Mouse (Mus musculus): ENCODE results near the gene Cuta. TPM values are rescaled to one million over a fixed set of nuclear protein-coding genes. Genes with fewer than 3 reads are reported as not detected.
A peak's percentile ranks its signal among the peaks of the same experiment; 100 is the strongest.

The Cuta gene
- polyA plus RNA-seq, 1 experiment from 2014 or later = 180 TPM

DNA sequence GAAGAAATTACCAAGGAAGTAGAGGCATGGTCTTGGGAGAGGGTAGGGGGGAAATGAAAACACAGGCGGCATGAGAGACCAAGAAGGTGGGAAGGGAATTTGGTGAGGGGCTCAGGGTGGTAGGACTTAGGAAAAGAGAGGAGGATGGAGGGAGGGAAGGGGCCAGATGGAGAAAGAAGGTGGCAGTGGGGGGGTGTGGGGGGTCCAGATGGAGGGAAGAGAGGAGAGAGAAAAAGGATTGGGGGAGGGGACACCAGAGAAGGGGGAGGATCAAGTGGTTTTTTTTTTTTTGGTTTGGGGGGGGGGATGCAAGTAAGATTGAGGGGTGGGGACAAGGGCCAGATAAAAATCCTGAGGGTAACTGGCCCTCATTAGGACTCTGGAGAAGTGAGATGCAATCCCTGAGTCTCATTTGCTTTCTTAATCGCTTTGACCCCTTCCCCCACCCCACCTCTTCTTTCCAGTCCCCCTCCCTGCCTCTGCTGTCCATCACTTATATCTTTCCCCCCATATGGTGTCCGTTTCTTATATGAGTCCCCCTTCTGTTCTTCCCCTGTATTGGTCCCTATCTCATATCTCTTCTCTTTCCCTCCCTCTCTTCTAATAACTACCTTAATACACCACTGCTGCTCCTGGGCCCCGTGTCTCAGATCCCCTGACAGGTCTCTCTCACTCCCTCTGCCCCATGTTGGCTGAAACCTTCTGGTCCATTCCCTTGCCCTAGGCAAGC, 2.6 kb upstream of the Cuta start:
- H3K27ac ChIP-seq = peak overlapping the region; percentile 96
- no peaks in the 10 kb centered on the region for H3K27me3 ChIP-seq
- no peaks in the 10 kb centered on the region for H3K9me3 ChIP-seq
- peaks cover 60% of the 10 kb centered on the region for H3K4me1 ChIP-seq
- peak overlapping the region; percentile 68 for H3K9ac ChIP-seq
- H3K4me2 ChIP-seq = peak overlapping the region; percentile 98
- H3K4me3 ChIP-seq = peak overlapping the region; percentile 49
- 8% methylated on average over 4 of the region's 4 CpGs for WGBS
- peaks cover 15% of the 10 kb centered on the region for H3K36me3 ChIP-seq
- ATAC-seq (ENCODE audit: insufficient number of reproducible peaks, insufficient read depth, low FRiP score, low TSS enrichment, low read depth) = no peak

DNA sequence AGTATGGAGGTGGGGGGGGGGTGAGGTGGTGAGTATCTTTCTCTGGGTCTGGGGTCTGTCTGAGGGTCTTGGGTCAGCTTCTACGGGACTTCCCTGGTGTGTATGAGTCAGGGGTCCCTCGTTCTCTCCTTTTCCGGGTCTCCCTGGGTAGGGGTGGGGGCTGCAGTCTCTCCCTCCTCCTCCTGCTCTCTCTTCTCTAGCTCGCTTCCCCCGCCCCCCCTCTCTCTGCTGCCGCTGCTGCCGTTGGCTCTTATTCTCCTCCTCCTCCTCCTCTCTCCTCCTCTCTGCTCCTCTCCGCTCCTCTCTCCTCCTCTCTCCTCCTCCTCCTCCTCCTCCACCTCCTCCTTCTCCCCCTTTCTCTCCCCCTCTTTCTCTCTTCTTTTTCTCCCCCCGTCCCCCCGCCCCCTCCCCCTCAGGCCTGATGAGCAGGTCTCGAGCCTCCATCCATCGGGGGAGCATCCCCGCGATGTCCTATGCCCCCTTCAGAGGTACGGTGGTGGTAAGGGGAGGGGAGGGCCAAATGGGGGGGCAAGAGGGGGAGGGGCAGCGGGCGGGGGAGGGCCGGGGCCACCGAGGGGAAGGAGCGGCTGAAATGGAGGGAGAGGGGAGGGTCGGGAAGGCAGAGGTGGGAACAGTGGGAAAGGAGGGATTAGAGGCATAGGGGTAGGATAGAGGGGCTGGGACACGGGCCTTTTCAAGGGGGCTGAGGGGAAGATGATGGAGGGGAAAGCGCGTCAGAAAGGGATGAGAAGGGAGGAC, 1.8 kb upstream of the Cuta start, which contains the start of gene Syngap1:
TSS of gene Syngap1 (plus strand) at position 223 of the 759 bp plus-strand sequence.
- ATAC-seq (ENCODE audit: insufficient number of reproducible peaks, insufficient read depth, low FRiP score, low TSS enrichment, low read depth) = no peak
- no peaks in the 10 kb centered on the region for H3K9me3 ChIP-seq
- H3K27ac ChIP-seq = peak within 1 kb of the TSS; percentile 96
- WGBS = 4% methylated on average over 22 of the region's 24 CpGs
- H3K4me3 ChIP-seq = peak within 1 kb of the TSS; percentile 70
- H3K4me1 ChIP-seq = peaks cover 55% of the 10 kb centered on the region
- peaks cover 23% of the 10 kb centered on the region for H3K36me3 ChIP-seq
- H3K9ac ChIP-seq = peak within 1 kb of the TSS; percentile 82
- no peaks in the 10 kb centered on the region for H3K27me3 ChIP-seq
- peak within 1 kb of the TSS; percentile 98 for H3K4me2 ChIP-seq

GRCm38 (mm10) chr17:26939973-26940300, 568 bp upstream of the Cuta start:
- Histone ChIP-seq H3K4me3 (peak overlapping the region; percentile 70), H3K27me3 (no peaks in the 10 kb centered on the region), H3K27ac (peak overlapping the region; percentile 96), H3K4me2 (peak overlapping the region; percentile 98), H3K4me1 (peaks cover 45% of the 10 kb centered on the region), H3K9ac (peak overlapping the region; percentile 82), H3K9me3 (no peaks in the 10 kb centered on the region), H3K36me3 (peaks cover 30% of the 10 kb centered on the region)
- no peak for ATAC-seq (ENCODE audit: insufficient number of reproducible peaks, insufficient read depth, low FRiP score, low TSS enrichment, low read depth)
- WGBS = 3% methylated on average over 3 of the region's 3 CpGs

GRCm38 (mm10) chr17:26938731-26939130, 638 bp downstream of the Cuta start:
- Histone ChIP-seq H3K4me1 (peaks cover 53% of the 10 kb centered on the region), H3K36me3 (peaks cover 39% of the 10 kb centered on the region), H3K27ac (peak overlapping the region; percentile 90), H3K4me2 (peak overlapping the region; percentile 98), H3K9ac (peak overlapping the region; percentile 83), H3K4me3 (peak overlapping the region; percentile 70), H3K27me3 (no peaks in the 10 kb centered on the region), H3K9me3 (no peaks in the 10 kb centered on the region)
- 0% methylated on average over 22 of the region's 22 CpGs for WGBS
- ATAC-seq (ENCODE audit: insufficient number of reproducible peaks, insufficient read depth, low FRiP score, low TSS enrichment, low read depth) = no peak

DNA sequence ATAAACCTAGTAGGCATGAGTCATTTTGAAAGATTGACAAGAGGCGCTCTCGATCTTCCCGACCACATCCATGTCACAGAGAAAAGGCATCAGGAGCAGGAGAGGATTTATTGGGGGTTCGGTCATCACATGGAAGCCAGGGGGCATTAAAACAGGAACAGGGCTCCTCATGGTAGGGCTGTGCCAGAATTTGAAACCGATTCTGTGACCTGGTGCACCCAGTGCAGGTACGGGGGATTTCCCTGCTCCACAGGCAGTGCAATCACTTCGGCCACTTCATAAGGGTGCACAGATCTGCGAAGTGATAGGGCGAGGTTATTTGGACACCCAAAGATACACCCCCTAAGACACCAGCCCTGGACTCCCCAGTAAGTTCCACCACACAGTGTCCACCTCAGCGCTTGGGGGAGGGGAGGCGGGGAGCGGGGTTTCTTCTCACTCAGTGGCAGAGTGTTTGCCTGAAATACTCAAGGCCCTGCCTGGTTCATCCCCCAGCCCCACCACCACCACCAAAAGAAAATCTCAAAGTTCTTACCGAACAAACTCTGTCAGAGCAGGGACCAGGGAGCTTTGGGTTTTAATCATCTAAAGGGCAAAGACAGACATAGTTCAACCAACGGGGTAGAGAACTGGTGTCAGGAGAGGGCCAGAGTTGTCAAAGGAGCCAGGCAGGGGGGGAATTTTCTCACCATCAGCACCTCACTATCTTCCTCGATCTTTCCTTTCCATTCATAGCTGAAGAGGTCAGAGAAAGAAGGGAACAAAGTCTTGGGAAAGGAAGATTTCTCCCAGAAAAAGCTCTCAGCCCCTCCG, 1.3 kb downstream of the Cuta start:
- Histone ChIP-seq H3K9ac (peak overlapping the region; percentile 83), H3K4me1 (peaks cover 57% of the 10 kb centered on the region), H3K27me3 (no peaks in the 10 kb centered on the region), H3K36me3 (peaks cover 39% of the 10 kb centered on the region), H3K9me3 (no peaks in the 10 kb centered on the region), H3K4me2 (peak overlapping the region; percentile 98), H3K4me3 (peak overlapping the region; percentile 70), H3K27ac (peak overlapping the region; percentile 90)
- WGBS = 56% methylated on average over 16 of the region's 16 CpGs
- no peak for ATAC-seq (ENCODE audit: insufficient number of reproducible peaks, insufficient read depth, low FRiP score, low TSS enrichment, low read depth)

- no peak for ATAC-seq (ENCODE audit: insufficient number of reproducible peaks, insufficient read depth, low FRiP score, low TSS enrichment, low read depth)
- H3K4me2 ChIP-seq = no peak overlapping the region
- peak overlapping the region; percentile 2; the same call in 1 of the 2 replicates for H3K4me3 ChIP-seq
- H3K9ac ChIP-seq = no peak overlapping the region
- no peaks in the 10 kb centered on the region for H3K9me3 ChIP-seq
- peaks cover 39% of the 10 kb centered on the region for H3K36me3 ChIP-seq
- H3K27ac ChIP-seq = no peak overlapping the region
- 86% methylated on average over 15 of the region's 15 CpGs for WGBS
- no peaks in the 10 kb centered on the region for H3K27me3 ChIP-seq
- peaks cover 52% of the 10 kb centered on the region for H3K4me1 ChIP-seq
These were observed 2.3 kb downstream of the Cuta start for GRCm38 (mm10) chr17:26936921-26937695.

DNA sequence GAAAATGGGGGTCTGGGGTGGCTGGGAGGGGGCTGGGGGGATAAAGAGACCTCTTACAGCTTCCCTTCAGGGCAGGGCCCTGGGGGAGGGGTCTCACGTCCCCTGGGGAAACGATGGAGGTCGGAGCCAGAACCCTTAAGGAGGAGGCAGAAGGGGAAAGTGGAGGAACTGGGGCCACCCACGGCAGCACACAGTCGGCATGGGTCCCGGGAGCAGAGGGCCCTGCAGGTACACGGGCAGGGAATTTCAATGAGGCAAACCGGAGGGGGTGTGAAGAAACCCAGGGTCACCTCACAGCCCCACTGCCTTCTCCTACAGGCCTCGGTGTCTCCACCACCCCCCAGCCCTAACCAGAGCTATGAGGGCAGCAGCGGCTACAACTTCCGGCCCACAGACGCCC, 2.9 kb downstream of the Cuta start:
- Histone ChIP-seq H3K27me3 (no peaks in the 10 kb centered on the region), H3K27ac (no peak overlapping the region), H3K9me3 (no peaks in the 10 kb centered on the region), H3K9ac (no peak overlapping the region), H3K4me3 (peak overlapping the region; percentile 2; the same call in 1 of the 2 replicates), H3K4me2 (no peak overlapping the region), H3K4me1 (peaks cover 50% of the 10 kb centered on the region), H3K36me3 (peaks cover 39% of the 10 kb centered on the region)
- 80% methylated on average over 12 of the region's 12 CpGs for WGBS
- no peak for ATAC-seq (ENCODE audit: insufficient number of reproducible peaks, insufficient read depth, low FRiP score, low TSS enrichment, low read depth)

DNA sequence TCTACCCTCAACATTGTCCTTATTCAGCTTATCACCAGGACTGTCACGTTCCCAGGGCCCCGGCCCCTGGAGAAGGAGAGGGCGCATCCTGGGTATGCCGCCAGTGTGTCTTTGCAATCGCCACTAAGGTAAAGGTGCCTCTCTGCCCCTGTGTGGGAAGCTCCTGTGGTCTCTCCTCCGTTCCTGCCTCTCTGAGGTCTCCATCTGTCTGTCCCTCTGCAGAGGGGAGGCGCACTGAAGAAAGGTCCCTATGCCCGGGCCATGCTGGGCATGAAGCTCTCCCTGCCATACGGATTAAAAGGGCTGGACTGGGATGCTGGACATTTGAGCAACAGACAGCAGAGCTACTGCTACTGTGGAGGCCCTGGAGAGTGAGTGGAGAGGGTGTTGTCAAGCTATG, 4.3 kb downstream of the Cuta start:
- H3K9me3 ChIP-seq = no peaks in the 10 kb centered on the region
- peaks cover 40% of the 10 kb centered on the region for H3K4me1 ChIP-seq
- no peak overlapping the region for H3K9ac ChIP-seq
- ATAC-seq (ENCODE audit: insufficient number of reproducible peaks, insufficient read depth, low FRiP score, low TSS enrichment, low read depth) = no peak
- WGBS = 90% methylated on average over 9 of the region's 9 CpGs
- no peak overlapping the region for H3K27ac ChIP-seq
- H3K36me3 ChIP-seq = peaks cover 41% of the 10 kb centered on the region
- H3K4me3 ChIP-seq = no peak overlapping the region
- H3K27me3 ChIP-seq = no peaks in the 10 kb centered on the region
- H3K4me2 ChIP-seq = no peak overlapping the region

DNA sequence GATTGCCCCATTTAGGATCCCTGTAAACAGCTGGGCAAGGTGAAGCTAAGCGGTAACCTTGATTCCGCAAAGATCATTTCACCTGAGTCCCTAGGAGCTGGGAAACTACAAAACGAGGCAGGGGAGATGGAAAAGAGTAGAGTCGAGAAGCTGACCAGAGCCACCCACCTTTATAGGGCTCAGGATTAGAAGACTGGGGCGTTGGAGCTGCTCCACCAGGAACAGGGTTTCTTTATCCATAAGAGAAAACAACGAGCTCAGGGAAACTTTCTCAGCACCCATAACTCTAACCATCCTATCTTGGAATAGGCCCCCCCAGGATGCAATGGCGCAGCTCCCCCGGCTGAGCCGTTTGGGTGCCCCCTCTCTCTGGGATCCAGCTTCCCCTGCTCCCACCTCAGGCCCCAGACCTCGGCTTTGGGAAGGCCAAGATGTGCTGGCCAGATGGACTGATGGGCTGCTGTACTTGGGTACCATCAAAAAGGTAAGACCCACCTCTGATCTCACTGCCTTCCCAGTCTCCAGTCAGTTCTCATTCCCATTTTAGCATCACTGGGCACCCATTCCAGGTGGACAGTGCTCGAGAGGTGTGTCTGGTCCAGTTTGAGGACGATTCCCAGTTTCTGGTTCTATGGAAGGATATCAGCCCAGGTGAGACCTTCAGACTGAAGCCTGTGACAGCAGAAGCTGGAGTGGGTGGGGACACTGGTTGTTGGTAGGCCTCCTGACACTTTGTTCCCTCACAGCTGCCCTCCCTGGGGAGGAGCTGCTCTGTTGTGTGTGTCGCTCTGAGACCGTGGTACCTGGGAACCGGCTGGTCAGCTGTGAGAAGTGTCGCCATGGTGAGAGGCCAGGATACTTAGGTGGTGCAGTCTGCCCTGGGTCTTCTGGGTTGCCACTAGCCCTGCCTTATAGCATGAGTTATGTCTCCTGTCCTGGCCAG, 5.2 kb downstream of the Cuta start:
- Histone ChIP-seq H3K27me3 (no peaks in the 10 kb centered on the region), H3K4me2 (peak overlapping the region; percentile 92), H3K27ac (0 out of 2 replicates have a peak overlapping the region, but pooled peaks have one; percentile 86), H3K9me3 (no peaks in the 10 kb centered on the region), H3K4me3 (peak overlapping the region; percentile 79), H3K4me1 (peaks cover 36% of the 10 kb centered on the region), H3K9ac (peak overlapping the region; percentile 89), H3K36me3 (peaks cover 46% of the 10 kb centered on the region)
- WGBS = 80% methylated on average over 16 of the region's 16 CpGs
- ATAC-seq (ENCODE audit: insufficient number of reproducible peaks, insufficient read depth, low FRiP score, low TSS enrichment, low read depth) = no peak

DNA sequence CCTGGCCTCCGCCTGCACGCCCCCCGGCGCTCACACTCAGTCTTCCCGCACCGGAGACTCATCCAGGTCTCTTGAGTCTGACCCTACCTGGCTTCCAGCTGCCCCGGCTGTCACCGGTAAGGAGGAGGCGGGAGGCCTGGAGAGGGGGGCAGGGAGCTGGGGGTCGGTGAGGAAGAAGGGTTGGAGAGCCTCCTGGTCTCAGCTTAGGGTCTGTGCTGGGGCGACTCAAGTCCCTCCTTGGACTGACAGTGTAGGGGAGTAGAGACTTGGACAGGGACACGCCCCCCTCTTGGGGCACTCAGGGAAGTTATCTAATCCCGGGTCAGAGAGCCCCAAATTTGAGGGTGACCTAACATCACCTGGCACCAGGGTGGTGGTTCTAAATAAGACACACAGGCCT, 6.0 kb downstream of the Cuta start:
- Histone ChIP-seq H3K27ac (peak overlapping the region; percentile 86), H3K27me3 (no peaks in the 10 kb centered on the region), H3K4me2 (peak overlapping the region; percentile 92), H3K9me3 (no peaks in the 10 kb centered on the region), H3K4me3 (peak overlapping the region; percentile 79), H3K36me3 (peaks cover 52% of the 10 kb centered on the region), H3K4me1 (peaks cover 32% of the 10 kb centered on the region), H3K9ac (peak overlapping the region; percentile 89)
- 6% methylated on average over 13 of the region's 13 CpGs for WGBS
- ATAC-seq (ENCODE audit: insufficient number of reproducible peaks, insufficient read depth, low FRiP score, low TSS enrichment, low read depth) = no peak

Data from embryonic facial prominence, embryonic 13.5 days (tissue).